Mouse (Mus musculus): ENCODE data around the gene Myh9. TPM values are rescaled to one million over a fixed set of nuclear protein-coding genes. Genes with fewer than 3 reads are reported as not detected.

Gene Myh9
- total RNA-seq, 1 experiment, result 152 TPM

DNA sequence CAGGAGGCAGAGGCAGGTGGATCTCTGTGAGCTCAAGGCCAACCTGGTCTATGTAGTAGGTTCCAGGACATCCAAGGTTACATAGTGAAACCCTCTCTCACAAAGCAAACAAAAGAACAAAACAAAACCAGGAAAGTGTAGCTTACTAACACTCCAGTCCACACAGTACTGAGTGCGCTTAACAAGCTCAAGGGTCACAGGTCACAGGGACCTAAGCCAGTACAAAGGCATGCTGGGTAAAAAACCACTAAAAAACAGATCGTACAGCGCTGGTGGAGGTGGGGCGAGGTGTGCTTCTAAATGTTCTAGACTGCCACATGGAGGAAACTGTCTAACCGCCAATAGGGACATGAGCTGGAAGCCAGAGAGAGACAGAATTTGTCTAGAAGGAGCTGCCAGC, 71.6 kb downstream of the Myh9 start:
- Histone ChIP-seq H3K4me3 (ENCODE audit: insufficient read depth in 1 of 2, low read depth in 1 of 2, low read length in 2 of 2, poor library complexity in 1 of 2, severe bottlenecking in 1 of 2) (no peak overlapping the region), H3K36me3 (ENCODE audit: control insufficient read depth, insufficient read depth, low read length, poor library complexity, severe bottlenecking) (peaks cover 95% of the 10 kb centered on the region), H3K4me1 (ENCODE audit: control insufficient read depth in 2 of 2, insufficient read depth in 2 of 2, low read length in 2 of 2, poor library complexity in 1 of 2) (no peaks in the 10 kb centered on the region), H3K27ac (ENCODE audit: insufficient read depth, low read depth, low read length, poor library complexity, severe bottlenecking) (no peak overlapping the region), H3K9ac (ENCODE audit: insufficient read depth, low read depth, low read length, poor library complexity, severe bottlenecking) (no peak overlapping the region), H3K9me3 (ENCODE audit: control insufficient read depth, insufficient read depth, low read depth, low read length) (no peaks in the 10 kb centered on the region)
- no peak for DNase-seq (ENCODE audit: low read depth, low spot score)
- TF ChIP-seq HCFC1 (IDR thresholded peaks at IDR 0.05; ENCODE audit: borderline replicate concordance, insufficient read depth, low read length), result no peak
- no peak for TF ChIP-seq ZC3H11A (IDR thresholded peaks at IDR 0.05; ENCODE audit: borderline replicate concordance, low read depth, low read length)
- no peak for TF ChIP-seq ZNF384 (IDR thresholded peaks at IDR 0.05; ENCODE audit: low read depth, low read length)
- no peak for TF ChIP-seq MAFK (IDR thresholded peaks at IDR 0.05; ENCODE audit: insufficient read depth, low read depth, low read length)
- no peak for TF ChIP-seq CHD2 (IDR thresholded peaks at IDR 0.05; ENCODE audit: low read depth, low read length)
- in situ Hi-C loops (cut with MboI; ENCODE audit: low sequenced_read_pairs in 2 of 2, unreplicated experiment in 2 of 2), result loop anchor here in 1 of 2 experiments (10.0 kb wide), 1 partner anchor 144 kb away; no protein-coding TSS in a partner anchor

DNA sequence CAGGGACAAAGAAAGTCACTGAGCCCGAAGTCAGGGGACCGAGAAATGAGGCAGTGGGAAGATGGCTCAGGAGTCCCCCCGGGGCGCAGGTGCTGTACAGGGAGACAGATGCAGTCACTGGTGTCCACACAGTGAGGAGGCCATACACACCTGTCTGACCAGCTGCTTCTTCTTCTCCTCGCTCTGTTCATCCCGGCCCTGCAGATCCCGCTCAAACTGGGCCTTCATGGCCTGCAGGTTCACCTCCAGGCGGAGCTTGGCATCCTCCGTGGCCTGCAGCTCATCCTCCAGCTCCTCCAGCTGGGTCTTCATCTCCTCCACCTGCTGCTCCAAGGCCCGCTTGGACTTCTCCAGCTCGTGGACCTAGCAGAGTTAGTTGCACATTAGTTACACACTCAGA, 75.0 kb downstream of the Myh9 start:
- H3K27ac ChIP-seq (ENCODE audit: insufficient read depth, low read depth, low read length, poor library complexity, severe bottlenecking), result no peak overlapping the region
- H3K9me3 ChIP-seq (ENCODE audit: control insufficient read depth, insufficient read depth, low read depth, low read length), result no peaks in the 10 kb centered on the region
- in situ Hi-C loops (cut with MboI; ENCODE audit: low sequenced_read_pairs in 2 of 2, unreplicated experiment in 2 of 2), result no loop called here
- no peak overlapping the region for H3K9ac ChIP-seq (ENCODE audit: insufficient read depth, low read depth, low read length, poor library complexity, severe bottlenecking)
- DNase-seq (ENCODE audit: low read depth, low spot score), result no peak
- TF ChIP-seq HCFC1 (IDR thresholded peaks at IDR 0.05; ENCODE audit: borderline replicate concordance, insufficient read depth, low read length) (no peak), ZC3H11A (IDR thresholded peaks at IDR 0.05; ENCODE audit: borderline replicate concordance, low read depth, low read length) (no peak)
- H3K4me3 ChIP-seq (ENCODE audit: insufficient read depth in 1 of 2, low read depth in 1 of 2, low read length in 2 of 2, poor library complexity in 1 of 2, severe bottlenecking in 1 of 2), result no peak overlapping the region
- H3K4me1 ChIP-seq (ENCODE audit: control insufficient read depth in 2 of 2, insufficient read depth in 2 of 2, low read length in 2 of 2, poor library complexity in 1 of 2), result 0 out of 4 replicates have a peak, but pooled peaks cover 0 to 2% of the 10 kb centered on the region in 2 experiments
- peaks cover 93% of the 10 kb centered on the region for H3K36me3 ChIP-seq (ENCODE audit: control insufficient read depth, insufficient read depth, low read length, poor library complexity, severe bottlenecking)

DNA sequence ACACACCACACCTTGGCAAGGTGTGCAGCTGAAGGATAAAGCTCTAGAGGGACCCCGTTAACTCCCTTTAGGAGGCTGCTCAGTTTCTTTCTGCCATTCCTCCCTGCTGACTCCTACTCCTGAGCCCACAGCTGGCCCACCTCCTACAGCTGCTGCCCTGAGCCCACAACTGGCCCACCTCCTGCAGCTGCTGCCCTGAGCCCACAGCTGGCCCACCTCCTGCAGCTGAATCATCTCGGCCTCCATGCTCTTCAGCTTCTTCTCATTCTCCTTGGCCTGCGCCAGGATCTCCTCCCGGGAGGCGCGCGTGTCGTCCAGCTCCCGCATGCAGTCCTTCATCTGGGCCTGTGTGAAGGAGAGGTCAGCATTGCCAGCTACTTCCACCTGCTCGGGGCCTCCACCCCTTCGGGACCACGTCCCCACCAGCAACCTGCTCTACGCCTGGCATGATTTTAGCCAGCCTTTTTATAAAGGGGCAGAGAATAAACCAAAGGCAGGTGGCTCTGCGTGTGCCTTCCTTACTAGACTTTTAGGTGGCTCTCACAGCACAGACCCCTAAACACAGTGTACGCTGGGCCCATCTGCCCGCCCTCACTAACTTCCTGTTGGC, 76.4 kb downstream of the Myh9 start:
- no peaks in the 10 kb centered on the region for H3K9me3 ChIP-seq (ENCODE audit: control insufficient read depth, insufficient read depth, low read depth, low read length)
- H3K4me3 ChIP-seq (ENCODE audit: insufficient read depth in 1 of 2, low read depth in 1 of 2, low read length in 2 of 2, poor library complexity in 1 of 2, severe bottlenecking in 1 of 2), result no peak overlapping the region
- in situ Hi-C loops (cut with MboI; ENCODE audit: low sequenced_read_pairs in 2 of 2, unreplicated experiment in 2 of 2), result no loop called here
- no peak for DNase-seq (ENCODE audit: low read depth, low spot score)
- no peak for TF ChIP-seq HCFC1 (IDR thresholded peaks at IDR 0.05; ENCODE audit: borderline replicate concordance, insufficient read depth, low read length)
- no peak for TF ChIP-seq CHD2 (IDR thresholded peaks at IDR 0.05; ENCODE audit: low read depth, low read length)
- no peak for TF ChIP-seq MAFK (IDR thresholded peaks at IDR 0.05; ENCODE audit: insufficient read depth, low read depth, low read length)
- TF ChIP-seq ZNF384 (IDR thresholded peaks at IDR 0.05; ENCODE audit: low read depth, low read length), result no peak
- TF ChIP-seq ZC3H11A (IDR thresholded peaks at IDR 0.05; ENCODE audit: borderline replicate concordance, low read depth, low read length), result no peak
- peaks cover 89% of the 10 kb centered on the region for H3K36me3 ChIP-seq (ENCODE audit: control insufficient read depth, insufficient read depth, low read length, poor library complexity, severe bottlenecking)
- no peak overlapping the region for H3K9ac ChIP-seq (ENCODE audit: insufficient read depth, low read depth, low read length, poor library complexity, severe bottlenecking)
- peaks cover 0 to 4% of the 10 kb centered on the region in 2 experiments; a peak in 1 of 4 replicates for H3K4me1 ChIP-seq (ENCODE audit: control insufficient read depth in 2 of 2, insufficient read depth in 2 of 2, low read length in 2 of 2, poor library complexity in 1 of 2)
- H3K27ac ChIP-seq (ENCODE audit: insufficient read depth, low read depth, low read length, poor library complexity, severe bottlenecking), result no peak overlapping the region

DNA sequence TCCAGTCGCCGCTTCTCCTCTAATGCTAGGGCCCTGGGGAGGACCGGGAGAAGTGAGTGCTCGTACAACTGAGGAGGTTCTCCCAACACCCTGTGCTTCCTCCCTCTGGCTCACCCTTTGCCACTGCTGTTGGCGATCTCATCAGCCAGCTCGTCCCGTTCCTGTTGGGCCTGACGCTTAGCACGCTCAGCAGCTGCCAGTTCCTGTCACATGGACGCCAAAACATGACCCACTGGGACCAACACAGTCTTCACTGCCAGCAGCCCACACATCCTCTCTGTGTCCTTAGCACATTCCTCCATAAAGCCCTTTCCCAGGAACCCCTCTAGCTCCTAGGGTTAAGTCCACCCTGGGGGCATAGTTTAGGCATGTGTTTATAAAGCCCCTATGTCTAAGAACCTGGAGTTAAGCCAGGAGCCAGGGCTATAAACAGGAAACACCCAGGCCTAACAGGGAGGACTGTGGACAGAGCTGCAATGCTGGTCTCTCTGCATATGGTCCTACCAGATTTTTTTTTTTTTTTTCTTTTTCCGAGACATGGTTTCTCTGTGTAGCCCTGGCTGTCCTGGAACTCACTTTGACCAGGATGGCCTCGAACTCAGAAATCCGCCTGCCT, 77.5 kb downstream of the Myh9 start:
- in situ Hi-C loops (cut with MboI; ENCODE audit: low sequenced_read_pairs in 2 of 2, unreplicated experiment in 2 of 2), result no loop called here
- H3K4me3 ChIP-seq (ENCODE audit: insufficient read depth in 1 of 2, low read depth in 1 of 2, low read length in 2 of 2, poor library complexity in 1 of 2, severe bottlenecking in 1 of 2), result no peak overlapping the region
- no peaks in the 10 kb centered on the region for H3K9me3 ChIP-seq (ENCODE audit: control insufficient read depth, insufficient read depth, low read depth, low read length)
- peaks cover 85% of the 10 kb centered on the region for H3K36me3 ChIP-seq (ENCODE audit: control insufficient read depth, insufficient read depth, low read length, poor library complexity, severe bottlenecking)
- TF ChIP-seq ZC3H11A (IDR thresholded peaks at IDR 0.05; ENCODE audit: borderline replicate concordance, low read depth, low read length), result no peak
- TF ChIP-seq HCFC1 (IDR thresholded peaks at IDR 0.05; ENCODE audit: borderline replicate concordance, insufficient read depth, low read length), result no peak
- no peak for TF ChIP-seq MAFK (IDR thresholded peaks at IDR 0.05; ENCODE audit: insufficient read depth, low read depth, low read length)
- peaks cover 0 to 6% of the 10 kb centered on the region in 2 experiments; a peak in 1 of 4 replicates for H3K4me1 ChIP-seq (ENCODE audit: control insufficient read depth in 2 of 2, insufficient read depth in 2 of 2, low read length in 2 of 2, poor library complexity in 1 of 2)
- H3K9ac ChIP-seq (ENCODE audit: insufficient read depth, low read depth, low read length, poor library complexity, severe bottlenecking), result no peak overlapping the region
- H3K27ac ChIP-seq (ENCODE audit: insufficient read depth, low read depth, low read length, poor library complexity, severe bottlenecking), result no peak overlapping the region
- DNase-seq (ENCODE audit: low read depth, low spot score), result no peak

All from ES-E14 (cell line).